8 mouse cellular contexts compared by ENCODE assay signal in genomic region chr9:35559009-35559890, GRCm38 (mm10). TPM values are rescaled to one million over a fixed set of nuclear protein-coding genes. Genes with fewer than 3 reads are reported as not detected.
DNase-seq lines count a peak whose midpoint lies in the region; ATAC-seq and TF ChIP-seq lines count a peak whose summit lies in the region.

No protein-coding gene starts in this region.

- H3K4me2 ChIP-seq in hindbrain, embryonic 12.5 days (replicated peaks): peak overlapping the region; percentile 89
- H3K4me2 ChIP-seq in lung, postnatal 0 days (replicated peaks; ENCODE audit: low read depth, low read length): peak overlapping the region; percentile 99

- WGBS in hindbrain, embryonic 12.5 days: 2% methylated on average over 31 of the region's 31 CpGs
- WGBS in lung, postnatal 0 days: under 1% methylated on average over 31 of the region's 31 CpGs

- no peaks in the 10 kb centered on the region for H3K9me3 ChIP-seq in hindbrain, embryonic 12.5 days (replicated peaks)
- no peaks in the 10 kb centered on the region for H3K9me3 ChIP-seq in lung, postnatal 0 days (ENCODE audit: low read length)

- H3K27ac ChIP-seq in hindbrain, embryonic 12.5 days: peak overlapping the region; percentile 45
- 0 out of 2 replicates have a peak overlapping the region, but pooled peaks have one; percentile 32 for H3K27ac ChIP-seq in lung, postnatal 0 days (ENCODE audit: low read length)

- POLR2A ChIA-PET in Patski (lab: Charles Lee): no interaction called here

- peaks cover 24% of the 10 kb centered on the region for H3K27me3 ChIP-seq in Patski
- 0 out of 2 replicates have a peak, but pooled peaks cover 12% of the 10 kb centered on the region for H3K27me3 ChIP-seq in hindbrain, embryonic 12.5 days
- no peaks in the 10 kb centered on the region for H3K27me3 ChIP-seq in lung, postnatal 0 days (replicated peaks; ENCODE audit: insufficient read depth, low read length)

- no peak for DNase-seq in Patski (ENCODE audit: low read depth, low spot score)
- peak; percentile 87 for DNase-seq in cerebellum, adult 9-11 months
- DNase-seq in frontal cortex, adult 2 months (ENCODE audit: extremely low spot score in 1 of 2, low spot score in 1 of 2): peak; percentile 65 to 91
- DNase-seq in layer of hippocampus, postnatal 10 days (ENCODE audit: low spot score in 2 of 2): peak; percentile 80 to 86
- peak; percentile 90 for DNase-seq in lung, postnatal 0 days (ENCODE audit: low spot score)
- peak; percentile 48 for DNase-seq in ovary, postnatal 10 days (ENCODE audit: low spot score)
- peak; percentile 93 for DNase-seq in thymus, postnatal 0 days (ENCODE audit: low spot score)

- in situ Hi-C loops in Patski (cut with MboI; ENCODE audit: low pct_unique_long_range_greater_than_20kb): no loop called here

- no peak for TF ChIP-seq CTCF in Patski (IDR thresholded peaks at IDR 0.05)
- no peak for TF ChIP-seq CTCF in lung, postnatal 0 days (IDR thresholded peaks at IDR 0.05)

- peaks cover 11% of the 10 kb centered on the region for H3K36me3 ChIP-seq in hindbrain, embryonic 12.5 days
- no peaks in the 10 kb centered on the region for H3K36me3 ChIP-seq in lung, postnatal 0 days (ENCODE audit: insufficient read depth, low read length)

- no peak for TF ChIP-seq EP300 in lung, postnatal 0 days (IDR thresholded peaks at IDR 0.05)

- peak overlapping the region; percentile 51 for H3K4me3 ChIP-seq in hindbrain, embryonic 12.5 days
- H3K4me3 ChIP-seq in lung, postnatal 0 days (ENCODE audit: low read depth, low read length): peak overlapping the region; percentile 70

- peaks cover 13% of the 10 kb centered on the region for H3K4me1 ChIP-seq in hindbrain, embryonic 12.5 days
- H3K4me1 ChIP-seq in lung, postnatal 0 days (ENCODE audit: insufficient read depth, low read depth, low read length): peaks cover 14% of the 10 kb centered on the region; the same call in 1 of the 2 replicates

- ATAC-seq in Patski: peak; percentile 89
- ATAC-seq in hindbrain, embryonic 12.5 days (ENCODE audit: low FRiP score): peak; percentile 91
- ATAC-seq in lung, postnatal 0 days: peak; percentile 92

- peak overlapping the region; percentile 60 for H3K9ac ChIP-seq in hindbrain, embryonic 12.5 days
- peak overlapping the region; percentile 44 for H3K9ac ChIP-seq in lung, postnatal 0 days (replicated peaks; ENCODE audit: low read depth)

- CTCF ChIA-PET in Patski (lab: Charles Lee): no interaction called here

RNA-seq across cellular contexts. Expression of gene Pus3, which starts 0.9 kb away (rescaled TPM):
- polyA plus RNA-seq in Patski (2021): 15.3 TPM
- 12.3 and 13.3 TPM in 2 replicates for polyA plus RNA-seq in frontal cortex, adult 2 months (2012; rRNA removed)
- 16.3 and 16.7 TPM in 2 replicates for polyA plus RNA-seq in hindbrain, embryonic 12.5 days (2016; fragmentation: Nextera tagmentation; extraction: Ambion mirVana)
- 10 to 100 TPM; 12.0 to 13.4 TPM for total RNA-seq in layer of hippocampus, postnatal 10 days (2021)
- 7.3 and 8.5 TPM in 2 replicates for polyA plus RNA-seq in lung, postnatal 0 days (2015; fragmentation: Nextera tagmentation; extraction: Ambion mirVana)
- polyA plus RNA-seq in thymus, postnatal 0 days (2015; fragmentation: Nextera tagmentation; extraction: Ambion mirVana): 26.6 and 27.7 TPM in 2 replicates

RNA-seq across cellular contexts. Expression of gene Ddx25, which starts 0.9 kb away (rescaled TPM):
- 1.3 TPM for polyA plus RNA-seq in Patski (2021)
- polyA plus RNA-seq in frontal cortex, adult 2 months (2012; rRNA removed): 13.5 and 15.5 TPM in 2 replicates
- polyA plus RNA-seq in hindbrain, embryonic 12.5 days (2016; fragmentation: Nextera tagmentation; extraction: Ambion mirVana): 11.5 and 12.6 TPM in 2 replicates
- total RNA-seq in layer of hippocampus, postnatal 10 days (2021): 10 to 100 TPM; 15.2 to 16.1 TPM
- 0.07 and 0.10 TPM in 2 replicates for polyA plus RNA-seq in lung, postnatal 0 days (2015; fragmentation: Nextera tagmentation; extraction: Ambion mirVana)
- 0.18 and 0.31 TPM in 2 replicates for polyA plus RNA-seq in thymus, postnatal 0 days (2015; fragmentation: Nextera tagmentation; extraction: Ambion mirVana)

RNA-seq across cellular contexts. Expression of gene Pate2, which starts 10.8 kb away (rescaled TPM):
- polyA plus RNA-seq in Patski (2021): 0.28 TPM
- polyA plus RNA-seq in frontal cortex, adult 2 months (2012; rRNA removed): 0.57 and 0.70 TPM in 2 replicates
- polyA plus RNA-seq in hindbrain, embryonic 12.5 days (2016; fragmentation: Nextera tagmentation; extraction: Ambion mirVana): 2.0 and 2.3 TPM in 2 replicates
- 1 to 10 TPM; 1.5 to 2.3 TPM for total RNA-seq in layer of hippocampus, postnatal 10 days (2021)
- 0.06 and 0.10 TPM in 2 replicates for polyA plus RNA-seq in lung, postnatal 0 days (2015; fragmentation: Nextera tagmentation; extraction: Ambion mirVana)
- polyA plus RNA-seq in thymus, postnatal 0 days (2015; fragmentation: Nextera tagmentation; extraction: Ambion mirVana): 0.78 and 1.3 TPM in 2 replicates

RNA-seq across cellular contexts. Expression of gene Hyls1, which starts 10.9 kb away (rescaled TPM):
- polyA plus RNA-seq in Patski (2021): 11.0 TPM
- polyA plus RNA-seq in frontal cortex, adult 2 months (2012; rRNA removed): 5.0 and 6.2 TPM in 2 replicates
- polyA plus RNA-seq in hindbrain, embryonic 12.5 days (2016; fragmentation: Nextera tagmentation; extraction: Ambion mirVana): 21.8 and 22.3 TPM in 2 replicates
- total RNA-seq in layer of hippocampus, postnatal 10 days (2021): 10 to 100 TPM; 12.5 to 14.6 TPM
- 4.7 and 5.0 TPM in 2 replicates for polyA plus RNA-seq in lung, postnatal 0 days (2015; fragmentation: Nextera tagmentation; extraction: Ambion mirVana)
- 19.4 and 21.6 TPM in 2 replicates for polyA plus RNA-seq in thymus, postnatal 0 days (2015; fragmentation: Nextera tagmentation; extraction: Ambion mirVana)

RNA-seq across cellular contexts. Expression of gene Gm1113, which starts 41.2 kb away (rescaled TPM):
- polyA plus RNA-seq in Patski (2021): not detected
- polyA plus RNA-seq in frontal cortex, adult 2 months (2012; rRNA removed): not detected in 2 replicates
- polyA plus RNA-seq in hindbrain, embryonic 12.5 days (2016; fragmentation: Nextera tagmentation; extraction: Ambion mirVana): not detected in 2 replicates
- not detected for total RNA-seq in layer of hippocampus, postnatal 10 days (2021)
- polyA plus RNA-seq in lung, postnatal 0 days (2015; fragmentation: Nextera tagmentation; extraction: Ambion mirVana): not detected in 2 replicates
- polyA plus RNA-seq in thymus, postnatal 0 days (2015; fragmentation: Nextera tagmentation; extraction: Ambion mirVana): 0.07 TPM in 1 of 2 replicates, not detected in the other
